Comparison of ENCODE assay signal across 30 mouse cellular contexts in the genomic region with DNA sequence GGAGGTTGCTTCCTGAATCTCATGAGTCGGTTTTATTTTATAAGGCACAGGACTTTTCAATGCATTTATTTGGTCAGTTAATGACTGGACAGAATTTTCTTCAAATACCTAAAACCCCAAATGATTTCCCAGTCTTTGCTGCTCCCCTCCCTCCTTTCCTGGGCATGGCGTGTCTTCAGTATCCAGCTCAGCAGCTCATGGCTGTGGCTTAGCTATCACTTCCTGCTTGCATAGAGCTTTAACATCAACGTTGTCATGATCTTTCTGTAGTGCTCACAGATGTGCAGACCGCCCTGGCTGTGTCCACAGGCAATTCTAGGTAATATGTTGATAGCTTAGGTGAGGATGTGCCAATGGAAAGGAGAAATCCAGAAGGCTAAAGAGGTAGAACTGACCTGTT. TPM values are rescaled to one million over a fixed set of nuclear protein-coding genes. Genes with fewer than 3 reads are reported as not detected.
A peak's percentile ranks its signal among the peaks of the same experiment; 100 is the strongest.
DNase-seq lines count a peak whose midpoint lies in the region; ATAC-seq lines count a peak whose summit lies in the region.
"Had no signal": no experiment of that assay in that cellular context is flagged by ENCODE, and none has a peak within 500 bp of the region (broad histone marks: within the 10 kb centered on the region; RNA-seq: fewer than 3 reads in every experiment).

No protein-coding gene starts in this region.

- DNase-seq in liver, embryonic 11.5 days (ENCODE audit: low spot score): no peak
- no peak for DNase-seq in urinary bladder, postnatal 25 days (ENCODE audit: low spot score)
- no peak for DNase-seq in gastrocnemius, adult 18-20 months (ENCODE audit: low spot score)
- DNase-seq in retina, embryonic 14.5 days (ENCODE audit: low spot score): no peak
- DNase-seq: adrenal gland, postnatal 10 days; adrenal gland, postnatal 36 days; B cell, adult 2 months; cerebellum, adult 8-10 months; cerebellum, postnatal 10 days; cerebellum, postnatal 36 days; gastrocnemius, postnatal 10 days; gastrocnemius, postnatal 36 days; heart, adult 11 months had no signal

- no peak overlapping the region for H3K4me3 ChIP-seq in liver, embryonic 11.5 days (ENCODE audit: low read depth, low read length)
- no peak overlapping the region for H3K4me3 ChIP-seq in liver, embryonic 12.5 days
- H3K4me3 ChIP-seq in megakaryocyte, embryonic 14.5 days (replicated peaks): peak overlapping the region; percentile 72
- H3K4me3 ChIP-seq: forebrain, embryonic 15.5 days; hindbrain, embryonic 10.5 days; hindbrain, embryonic 13.5 days had no signal

- ATAC-seq in liver, embryonic 11.5 days (replicated peaks; ENCODE audit: low FRiP score): 0 out of 2 replicates have a peak, but pooled peaks have one; percentile 23
- ATAC-seq in liver, embryonic 12.5 days: no peak
- ATAC-seq in granulocyte monocyte progenitor cell, adult 5-6 weeks (replicated peaks; ENCODE audit: poor library complexity, severe bottlenecking): peak; percentile 63
- ATAC-seq: forebrain, embryonic 15.5 days; hindbrain, embryonic 16.5 days; Patski had no signal

- H3K27ac ChIP-seq in liver, embryonic 11.5 days (ENCODE audit: low read depth, low read length): no peak overlapping the region
- H3K27ac ChIP-seq in liver, embryonic 12.5 days: no peak overlapping the region
- H3K27ac ChIP-seq: forebrain, embryonic 15.5 days; hindbrain, embryonic 10.5 days; hindbrain, embryonic 13.5 days had no signal

- peaks cover 5% of the 10 kb centered on the region; the same call in 1 of the 2 replicates for H3K4me1 ChIP-seq in liver, embryonic 11.5 days (replicated peaks; ENCODE audit: control insufficient read depth, insufficient read depth, low read length)
- peaks cover 1% of the 10 kb centered on the region; the same call in 1 of the 2 replicates for H3K4me1 ChIP-seq in liver, embryonic 12.5 days
- peaks cover 72% of the 10 kb centered on the region for H3K4me1 ChIP-seq in megakaryocyte, embryonic 14.5 days
- H3K4me1 ChIP-seq: forebrain, embryonic 15.5 days; hindbrain, embryonic 10.5 days; hindbrain, embryonic 13.5 days had no signal

- H3K27me3 ChIP-seq in liver, embryonic 11.5 days (replicated peaks; ENCODE audit: control insufficient read depth, insufficient read depth, low read length): no peaks in the 10 kb centered on the region
- no peaks in the 10 kb centered on the region for H3K27me3 ChIP-seq in liver, embryonic 12.5 days (replicated peaks)
- no peaks in the 10 kb centered on the region for H3K27me3 ChIP-seq in megakaryocyte, embryonic 14.5 days (replicated peaks)
- H3K27me3 ChIP-seq: CH12.LX; forebrain, embryonic 15.5 days; hindbrain, embryonic 13.5 days had no signal

- no peak overlapping the region for H3K4me2 ChIP-seq in liver, embryonic 11.5 days
- no peak overlapping the region for H3K4me2 ChIP-seq in liver, embryonic 12.5 days
- H3K4me2 ChIP-seq: forebrain, embryonic 15.5 days; heart, embryonic 11.5 days; hindbrain, embryonic 13.5 days had no signal

- H3K9ac ChIP-seq in liver, embryonic 11.5 days (ENCODE audit: low read depth, low read length): no peak overlapping the region
- H3K9ac ChIP-seq in liver, embryonic 12.5 days: no peak overlapping the region
- H3K9ac ChIP-seq: forebrain, embryonic 15.5 days; hindbrain, embryonic 13.5 days had no signal

- no peaks in the 10 kb centered on the region for H3K9me3 ChIP-seq in liver, embryonic 11.5 days (ENCODE audit: control insufficient read depth, low read length)
- no peaks in the 10 kb centered on the region for H3K9me3 ChIP-seq in liver, embryonic 12.5 days (replicated peaks)
- H3K9me3 ChIP-seq in megakaryocyte, embryonic 14.5 days: no peaks in the 10 kb centered on the region
- H3K9me3 ChIP-seq: forebrain, embryonic 15.5 days; G1E; hindbrain, embryonic 10.5 days; hindbrain, embryonic 13.5 days had no signal

- 46% methylated on average over 4 of the region's 4 CpGs for WGBS in liver, embryonic 11.5 days
- WGBS in liver, embryonic 12.5 days (ENCODE audit: insufficient replicate concordance): 29% methylated on average over 4 of the region's 4 CpGs

- no peaks in the 10 kb centered on the region for H3K36me3 ChIP-seq in liver, embryonic 11.5 days (ENCODE audit: control insufficient read depth, insufficient read depth, low read length)
- no peaks in the 10 kb centered on the region for H3K36me3 ChIP-seq in liver, embryonic 12.5 days
- no peaks in the 10 kb centered on the region for H3K36me3 ChIP-seq in megakaryocyte, embryonic 14.5 days (replicated peaks; ENCODE audit: low read length)
- H3K36me3 ChIP-seq: forebrain, embryonic 15.5 days; G1E; hindbrain, embryonic 10.5 days; hindbrain, embryonic 13.5 days had no signal

RNA-seq across cellular contexts. Expression of gene Ldhc, which starts 11.0 kb away (rescaled TPM):
- polyA plus RNA-seq in liver, embryonic 11.5 days (2014; fragmentation: Nextera tagmentation; extraction: Ambion mirVana): 0.17 and 0.73 TPM in 2 replicates
- 0.15 and 0.22 TPM in 2 replicates for polyA plus RNA-seq in liver, embryonic 12.5 days (2016; fragmentation: Nextera tagmentation; extraction: Ambion mirVana)
- 3.5 TPM in 1 of 2 replicates, not detected in the other for total RNA-seq in granulocyte monocyte progenitor cell, adult 5-6 weeks (2014; fragmentation: Nextera tagmentation)
- 1.2 TPM in 1 of 2 replicates, not detected in the other for total RNA-seq in granulocyte monocyte progenitor cell, adult 5-6 weeks (2017)
- polyA plus RNA-seq in megakaryocyte, embryonic 14.5 days (2012; ENCODE audit: insufficient read depth, low replicate concordance): 0.35 TPM in 1 of 2 replicates, not detected in the other
- not detected for total RNA-seq in gastrocnemius, adult 18-20 months (2021)
- total RNA-seq: adrenal gland, adult 18-20 months; adrenal gland, postnatal 10 days; adrenal gland, postnatal 36 days; CH12.LX; G1E; gastrocnemius, postnatal 10 days; gastrocnemius, postnatal 36 days; heart, adult 8-10 months; heart, postnatal 25 days had no signal
- polyA plus RNA-seq: embryonic facial prominence, embryonic 11.5 days; forebrain, embryonic 15.5 days; G1E; heart, embryonic 11.5 days; heart, embryonic 14.5 days; heart, postnatal 0 days; hindbrain, embryonic 10.5 days; Patski had no signal

RNA-seq across cellular contexts. Expression of gene Ldha, which starts 30.7 kb away (rescaled TPM):
- polyA plus RNA-seq in liver, embryonic 11.5 days (2014; fragmentation: Nextera tagmentation; extraction: Ambion mirVana): 3,525 and 3,814 TPM in 2 replicates
- 1,680 and 1,789 TPM in 2 replicates for polyA plus RNA-seq in liver, embryonic 12.5 days (2016; fragmentation: Nextera tagmentation; extraction: Ambion mirVana)
- 641 and 708 TPM in 2 replicates for total RNA-seq in granulocyte monocyte progenitor cell, adult 5-6 weeks (2014; fragmentation: Nextera tagmentation)
- 507 and 538 TPM in 2 replicates for total RNA-seq in granulocyte monocyte progenitor cell, adult 5-6 weeks (2017)
- 1,655 and 1,832 TPM in 2 replicates for polyA plus RNA-seq in megakaryocyte, embryonic 14.5 days (2012; ENCODE audit: insufficient read depth, low replicate concordance)
- 1,000 to 10,000 TPM; 2,332 to 2,702 TPM for total RNA-seq in gastrocnemius, adult 18-20 months (2021)

RNA-seq across cellular contexts. Expression of gene Tsg101, which starts 47.8 kb away (rescaled TPM):
- 129 and 133 TPM in 2 replicates for polyA plus RNA-seq in liver, embryonic 11.5 days (2014; fragmentation: Nextera tagmentation; extraction: Ambion mirVana)
- 84.7 and 87.5 TPM in 2 replicates for polyA plus RNA-seq in liver, embryonic 12.5 days (2016; fragmentation: Nextera tagmentation; extraction: Ambion mirVana)
- 79.0 and 140 TPM in 2 replicates for total RNA-seq in granulocyte monocyte progenitor cell, adult 5-6 weeks (2014; fragmentation: Nextera tagmentation)
- total RNA-seq in granulocyte monocyte progenitor cell, adult 5-6 weeks (2017): 33.1 and 43.8 TPM in 2 replicates
- 23.2 and 42.8 TPM in 2 replicates for polyA plus RNA-seq in megakaryocyte, embryonic 14.5 days (2012; ENCODE audit: insufficient read depth, low replicate concordance)
- 10 to 100 TPM; 54.4 to 59.1 TPM for total RNA-seq in gastrocnemius, adult 18-20 months (2021)
